Mouse (Mus musculus) layer of hippocampus, adult 8-10 months (tissue): Measurements from ENCODE around the gene Tmem140. TPM values are rescaled to one million over a fixed set of nuclear protein-coding genes. Genes with fewer than 3 reads are reported as not detected.

Source experiments
- DNase-seq, 2 experiments: peaks; one replicate each; pipeline ENCODE4 v3.0.0; 2022; ENCODE audit warnings: low spot score in 2 of 2
- total RNA-seq, 4 experiments: library from RNA; stranded (reverse); gene quantifications; 2 replicates each; pipeline ENCODE4 v1.2.4; 2022

The Tmem140 gene
- total RNA-seq = 1 to 10 TPM; 4.3 to 5.9 (median 5.0) TPM

DNA sequence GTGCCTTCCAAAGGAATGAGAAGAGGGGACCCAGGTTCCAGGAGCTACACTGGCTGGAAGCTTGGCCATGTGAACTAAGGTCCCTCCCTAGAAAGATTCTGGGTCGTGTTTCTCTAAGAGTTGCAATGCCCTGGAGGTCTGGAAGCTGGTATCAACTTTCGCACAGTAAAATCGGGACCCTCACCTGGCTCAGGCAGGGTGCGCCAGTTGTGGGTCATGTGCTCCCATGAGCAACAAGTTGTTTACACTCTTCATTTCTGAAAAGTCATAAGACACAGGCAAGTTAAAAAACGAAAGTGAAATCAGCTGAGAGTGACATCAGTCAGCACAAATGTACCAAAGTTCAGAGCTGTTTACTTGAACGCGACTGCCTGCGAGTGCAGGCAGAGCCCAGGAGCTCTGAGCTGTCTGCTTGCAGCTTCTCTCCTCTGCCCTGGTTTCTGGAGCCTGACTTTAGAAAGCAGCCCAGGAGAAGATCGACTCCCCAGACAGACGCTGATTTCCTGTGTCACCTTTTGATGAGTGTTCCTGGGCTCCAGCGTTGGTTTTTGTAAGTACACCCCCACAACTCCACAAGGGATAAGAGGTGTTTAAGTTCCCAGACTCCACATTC is at the start of gene Tmem140:
Gene Tmem140 (plus strand): TSS at position 356 of the 613 bp plus-strand sequence.
- no peak for DNase-seq

DNA sequence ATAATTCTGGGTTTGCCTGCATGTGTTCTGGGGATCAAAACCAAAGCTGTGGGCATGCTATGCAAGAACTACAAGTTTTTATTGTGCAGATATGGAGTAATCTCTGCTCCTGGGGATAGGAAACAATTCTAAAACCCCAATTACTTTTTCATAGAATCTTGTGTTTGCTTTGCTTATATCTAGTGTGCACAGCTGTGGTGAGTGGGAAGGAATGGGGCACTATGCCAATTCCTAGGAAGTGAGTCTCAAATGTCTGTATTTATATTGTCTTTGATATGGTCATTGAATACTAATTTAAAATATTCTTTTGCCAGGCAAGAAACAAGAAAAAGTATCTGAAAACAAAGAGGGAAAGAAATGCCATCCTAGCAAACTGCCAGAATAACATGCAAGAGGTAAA is 38.5 kb upstream of the Tmem140 start:
- DNase-seq = peak in 1 of 2 experiments; percentile 14

DNA sequence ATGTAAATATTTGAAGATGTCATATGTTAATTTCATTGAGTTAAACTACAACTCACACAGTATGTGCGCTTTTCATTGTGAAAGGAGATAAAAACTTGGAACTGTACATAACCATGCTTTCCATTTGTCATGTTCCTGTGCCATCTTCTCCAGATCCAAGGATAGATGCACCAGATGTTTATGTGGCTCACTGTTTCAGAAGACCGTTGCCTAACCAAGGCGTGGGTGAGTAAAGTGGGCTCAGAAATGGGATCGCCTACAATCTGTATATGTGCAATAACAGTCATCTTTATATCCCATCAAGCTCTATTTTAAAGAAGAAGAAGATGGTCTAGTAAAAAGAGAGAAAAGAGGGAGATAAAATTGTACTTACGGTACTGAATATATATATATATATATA is 30.6 kb upstream of the Tmem140 start:
- no peak for DNase-seq

DNA sequence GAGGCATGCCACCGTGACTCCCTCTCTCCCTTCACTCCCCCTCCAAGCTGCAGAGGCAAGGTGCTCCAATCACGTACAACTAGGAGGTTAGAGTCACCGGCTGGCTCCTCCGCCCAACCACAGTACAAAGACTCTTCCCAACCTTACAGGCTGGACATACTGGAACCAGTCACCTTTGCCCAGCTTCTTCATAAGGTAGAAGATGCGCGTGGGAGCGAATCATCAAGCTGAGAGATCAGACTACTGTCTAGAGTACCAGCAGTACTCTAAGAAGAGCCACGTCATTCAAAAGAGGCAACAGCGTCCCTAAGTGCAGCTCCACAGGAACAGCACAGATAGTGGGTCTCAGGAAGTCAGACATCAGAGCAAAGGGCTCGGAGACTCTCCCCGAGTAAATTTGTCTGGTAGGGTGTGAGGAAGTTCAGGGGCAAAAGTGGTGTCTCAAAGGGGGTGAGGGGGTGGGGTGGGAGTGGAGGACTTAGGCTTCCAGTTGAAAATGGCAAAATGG is 1.3 kb upstream of the Tmem140 start:
- DNase-seq = no peak

DNA sequence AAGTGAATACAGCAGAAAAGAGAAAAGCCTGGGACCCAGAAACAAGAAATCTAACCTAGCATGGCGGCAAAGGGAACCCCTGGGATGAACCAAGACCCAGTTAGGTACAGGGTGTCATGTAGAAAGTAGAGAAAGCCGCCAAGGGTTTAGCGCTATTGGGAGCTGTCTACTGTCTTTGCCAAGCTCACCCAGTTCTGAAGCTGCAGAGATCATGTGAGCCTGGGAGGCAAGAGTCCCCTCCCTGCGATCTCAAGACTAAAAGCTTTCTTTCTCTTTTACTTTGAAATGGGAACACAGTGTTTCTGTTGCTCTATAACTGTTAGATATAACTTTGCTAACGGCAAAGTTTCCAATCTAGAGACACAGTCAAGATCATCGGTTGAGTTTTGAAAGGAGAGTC is 565 bp upstream of the Tmem140 start:
- no peak for DNase-seq

DNA sequence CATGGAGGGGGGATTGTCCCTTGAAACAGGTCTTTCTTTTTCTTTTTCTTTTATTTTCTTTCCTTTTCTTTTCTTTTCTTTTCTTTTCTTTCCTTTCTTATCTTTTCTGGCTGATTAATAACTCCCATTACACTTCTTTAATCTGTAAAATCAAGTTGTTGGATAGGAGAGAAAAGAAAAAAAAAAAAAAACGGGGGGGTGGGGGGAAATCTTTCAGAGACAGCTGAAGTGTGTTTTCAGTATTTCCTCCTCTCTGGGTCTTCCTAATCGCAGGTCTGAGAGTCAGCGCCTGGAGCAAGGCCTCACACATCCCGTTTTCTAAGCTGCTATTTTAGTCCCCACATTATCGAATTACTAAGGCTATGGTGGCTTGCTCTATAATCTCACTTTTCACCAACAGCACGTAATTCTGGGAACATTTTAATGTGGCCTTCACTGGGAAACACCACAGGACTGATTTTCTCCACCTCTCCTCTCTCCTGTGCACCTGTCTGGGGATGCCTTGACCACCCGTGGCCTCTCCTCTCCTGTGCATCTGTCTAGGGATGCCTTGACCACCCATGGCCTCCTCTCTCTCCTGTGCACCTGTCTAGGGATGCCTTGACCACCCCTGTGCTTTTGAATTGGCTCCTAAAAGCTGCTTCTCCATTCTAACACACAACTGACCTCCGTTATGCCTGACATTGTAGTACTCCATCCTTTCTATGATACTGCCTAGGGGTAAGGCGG is 1.0 kb downstream of the Tmem140 start:
- DNase-seq = no peak

DNA sequence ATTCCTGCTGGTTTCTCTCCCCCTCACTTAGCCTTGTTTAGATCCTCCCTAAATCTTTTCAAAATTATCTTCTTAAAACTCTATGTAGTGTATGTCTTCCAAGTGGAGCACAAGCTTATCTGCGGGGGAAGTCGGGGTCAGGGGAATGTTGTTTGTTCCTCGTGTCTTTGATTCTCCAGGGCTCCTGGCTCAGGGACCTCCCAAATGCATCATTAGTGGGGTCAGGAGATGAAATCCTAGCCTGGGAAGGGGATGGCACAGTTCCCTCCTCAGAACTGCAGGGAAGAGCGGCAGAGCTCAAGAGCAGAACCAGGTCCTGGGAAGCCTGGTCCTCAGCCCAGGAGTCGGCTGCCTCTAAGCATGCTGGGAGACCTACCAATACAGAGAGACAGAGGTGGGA is 2.3 kb downstream of the Tmem140 start:
- DNase-seq = no peak

DNA sequence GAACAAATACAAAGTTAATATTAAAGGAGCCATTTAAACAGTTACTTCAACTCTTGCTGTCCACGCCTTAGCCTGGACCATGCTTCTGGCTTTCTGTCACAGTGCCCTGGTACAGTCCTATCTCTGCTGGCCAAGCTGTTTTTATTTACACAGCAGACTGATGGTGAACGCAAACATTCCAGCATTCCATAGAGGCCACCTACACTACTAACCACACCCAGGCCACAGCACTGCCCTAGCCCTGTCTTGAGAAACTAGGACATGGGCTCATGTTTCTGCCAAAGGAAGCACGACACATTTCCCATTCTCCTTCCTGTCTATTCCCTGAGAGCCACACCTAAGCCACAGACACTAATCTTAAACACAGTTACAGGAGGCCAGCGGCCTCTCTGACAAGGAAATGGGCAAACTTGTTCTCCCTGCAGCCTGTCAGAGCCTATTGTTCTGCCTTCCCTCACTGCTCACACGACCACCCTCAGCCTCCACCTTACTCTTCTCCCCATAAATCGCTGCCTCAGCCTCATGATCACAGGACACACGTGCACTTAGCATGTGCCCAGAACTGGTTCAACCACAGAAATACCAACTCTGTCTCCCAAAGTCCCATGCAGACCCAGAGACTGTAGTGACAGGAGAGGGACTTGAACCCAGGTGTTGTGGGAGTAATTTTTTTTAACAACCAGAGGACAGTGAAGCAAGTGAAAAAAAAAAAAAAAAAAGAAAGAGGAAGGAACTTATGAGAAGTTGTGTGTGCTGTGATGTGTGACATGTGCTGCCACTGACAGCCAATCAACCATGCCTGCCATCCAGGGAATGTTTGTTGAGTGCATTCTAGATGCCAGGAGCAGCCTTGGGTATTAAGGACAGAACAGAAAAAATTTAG is 3.0 kb downstream of the Tmem140 start:
- no peak for DNase-seq

DNA sequence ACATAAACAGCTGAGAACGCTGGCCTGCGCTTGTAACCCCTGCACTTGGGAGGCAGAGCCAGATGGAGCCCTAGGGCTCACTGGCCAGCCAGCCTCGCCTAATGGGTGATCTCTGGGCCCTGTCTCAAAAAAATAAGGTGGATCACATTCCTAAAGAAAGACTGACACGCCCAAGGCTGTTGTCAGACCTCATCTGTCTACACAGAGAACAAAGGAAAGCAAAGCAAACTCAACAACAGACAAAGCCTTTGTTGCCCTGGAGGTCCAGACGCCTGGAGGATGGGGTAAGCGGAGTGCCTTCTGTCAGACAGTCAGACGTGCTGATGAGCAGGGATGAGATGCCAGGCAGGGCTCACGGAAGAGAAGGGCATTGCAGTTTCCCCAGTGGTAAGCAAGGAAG is 3.8 kb downstream of the Tmem140 start:
- DNase-seq = no peak

DNA sequence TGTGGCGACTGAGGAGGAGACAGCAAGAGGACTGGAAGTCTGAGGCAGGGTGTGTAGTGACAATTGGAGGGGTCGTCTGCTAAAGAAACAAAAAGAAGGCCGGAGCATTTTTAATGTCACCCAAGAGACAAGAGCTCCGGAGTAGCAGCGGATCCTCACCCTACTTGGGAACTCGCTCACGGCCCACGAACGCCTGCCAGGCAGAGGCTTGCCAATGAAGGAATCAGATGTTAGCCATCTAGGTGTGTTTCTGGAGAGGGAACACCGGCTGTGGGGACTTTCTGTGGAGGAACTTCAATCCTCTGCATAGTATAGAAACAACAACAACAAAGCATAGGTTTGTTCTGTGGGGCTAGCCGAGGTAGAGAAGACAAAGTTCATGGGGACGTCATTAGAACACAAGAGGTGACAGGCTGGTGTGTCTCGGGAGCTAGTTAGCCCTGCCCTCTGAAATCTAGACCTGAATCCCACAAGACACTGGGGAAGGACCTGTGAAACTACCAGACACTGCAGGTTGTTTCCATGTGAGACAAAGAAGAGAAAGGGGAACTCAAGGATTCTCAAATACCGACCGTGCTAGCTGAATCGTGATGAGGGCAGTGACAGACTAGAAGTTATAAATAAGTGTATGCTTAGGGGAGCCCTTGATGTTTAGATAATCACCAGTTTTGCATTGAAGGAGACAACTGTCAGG is 4.5 kb downstream of the Tmem140 start:
- DNase-seq = no peak

DNA sequence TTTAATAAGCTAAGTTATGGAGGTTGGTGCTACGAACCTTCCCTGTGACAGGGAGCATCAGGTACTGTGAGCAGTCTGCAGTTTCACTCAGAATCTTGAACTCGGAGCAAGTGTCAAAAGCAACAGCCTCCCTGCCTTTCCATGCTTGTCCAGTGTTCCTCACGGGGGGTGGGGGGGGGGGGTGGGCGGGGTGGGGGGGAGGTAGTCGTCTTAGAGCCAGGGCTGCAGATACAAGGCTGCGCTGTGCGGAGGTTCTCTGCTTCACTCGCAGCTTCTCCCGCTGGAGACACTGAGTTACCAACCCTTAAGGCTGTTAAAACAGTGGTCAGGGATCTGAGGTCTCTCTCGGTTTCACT is 5.0 kb downstream of the Tmem140 start:
- DNase-seq = no peak

DNA sequence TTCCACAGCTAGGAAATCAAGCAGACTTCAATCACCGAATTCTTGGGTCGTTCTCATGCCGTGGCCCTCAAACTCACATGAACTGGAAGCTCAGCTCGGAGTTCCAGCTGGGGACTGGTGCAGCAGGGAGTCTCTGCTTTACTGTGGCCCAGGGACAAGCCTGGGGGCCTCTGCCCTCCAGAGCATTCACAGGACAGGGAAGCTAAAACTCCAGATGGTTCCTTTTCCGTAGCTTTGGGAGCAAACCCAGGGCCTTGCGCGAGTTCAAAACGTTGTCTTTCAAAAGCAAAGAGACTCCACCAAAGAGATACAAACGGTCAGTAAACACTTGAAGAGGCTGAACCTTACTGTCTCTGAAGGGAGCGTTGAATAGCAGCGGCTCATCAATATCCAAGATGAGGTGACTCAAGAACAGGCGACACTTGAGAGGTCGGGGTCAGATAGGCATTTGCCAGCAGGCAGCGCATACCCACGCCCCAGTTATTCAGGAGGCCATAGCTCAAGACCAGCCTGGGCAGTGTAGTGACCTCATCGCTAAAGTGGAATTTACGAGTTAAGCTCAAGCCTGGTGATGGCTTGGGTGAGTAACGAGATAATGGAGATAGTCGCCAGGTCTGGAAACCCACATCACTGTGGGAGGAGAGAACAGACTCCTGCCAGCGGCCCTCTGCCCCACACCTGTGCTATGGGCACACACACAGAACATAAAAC is 5.7 kb downstream of the Tmem140 start:
- no peak for DNase-seq

DNA sequence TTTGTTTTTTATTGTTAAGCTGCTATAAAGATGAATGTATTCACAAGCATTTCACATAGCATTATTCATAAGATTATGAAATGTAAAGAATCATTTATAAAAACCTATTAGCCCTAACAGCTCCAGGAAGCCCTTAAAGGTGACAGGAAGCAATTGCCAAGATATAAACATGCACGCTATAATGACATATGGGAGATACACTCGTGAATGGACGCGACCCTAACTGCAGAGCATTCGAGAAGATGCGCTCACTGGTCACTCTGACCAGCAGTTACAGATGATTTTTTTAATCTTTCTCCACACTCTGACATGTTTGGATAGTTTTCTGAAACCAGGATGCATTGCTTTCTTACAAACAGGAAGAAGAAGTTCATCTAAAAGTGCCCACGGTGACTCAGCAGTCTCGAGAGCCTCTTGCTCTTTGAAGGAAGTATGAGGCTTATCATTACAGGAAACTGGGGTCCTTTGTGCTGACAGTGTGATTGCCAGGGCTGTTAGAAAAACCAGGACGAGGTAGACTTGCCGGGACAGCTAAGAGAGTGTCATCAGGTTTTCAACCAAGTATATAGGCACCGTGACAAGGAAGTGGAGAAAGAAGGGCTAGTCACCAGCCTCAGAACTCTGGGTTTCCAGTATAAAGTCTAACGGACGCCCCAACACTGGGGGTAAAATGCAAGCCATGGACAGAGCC is 6.4 kb downstream of the Tmem140 start:
- DNase-seq = no peak

DNA sequence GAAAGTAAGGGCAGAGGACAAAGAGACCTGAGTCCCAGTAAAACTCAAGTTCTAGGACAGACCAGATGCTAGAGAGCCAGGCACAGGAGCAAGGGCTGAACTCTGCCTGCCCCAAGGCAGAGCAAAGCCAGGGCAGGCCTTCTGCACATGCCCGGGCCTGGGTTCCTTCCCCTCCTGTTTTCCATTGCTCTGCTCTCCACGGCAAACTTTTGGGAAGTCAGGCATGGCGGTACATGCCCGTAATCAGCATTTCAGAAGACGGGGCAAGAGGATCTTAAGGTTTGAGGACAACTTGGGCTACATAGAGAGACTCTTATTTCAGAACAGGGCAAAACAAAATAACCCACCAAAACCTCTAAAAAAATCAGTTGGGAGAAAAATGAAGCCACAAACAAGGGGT is 7.2 kb downstream of the Tmem140 start:
- no peak for DNase-seq

DNA sequence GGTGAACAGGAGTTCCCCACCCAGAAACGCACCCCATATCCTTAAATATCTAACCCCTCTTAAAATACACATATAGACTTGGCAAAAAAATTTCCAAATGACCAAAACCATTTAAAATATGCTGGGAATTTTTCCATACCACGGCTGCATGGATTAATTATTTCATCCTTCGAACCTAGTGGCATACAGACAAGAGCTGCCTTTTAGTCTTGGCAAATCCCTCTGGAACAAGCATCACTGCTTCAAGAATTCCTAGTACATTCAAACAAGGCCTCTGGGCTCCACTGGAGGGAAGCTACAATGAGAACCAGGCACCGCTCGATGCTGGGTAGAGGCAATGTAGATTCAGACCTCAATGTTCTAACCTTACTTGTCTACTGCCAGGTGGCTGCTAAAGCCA is 7.8 kb downstream of the Tmem140 start:
- no peak for DNase-seq

DNA sequence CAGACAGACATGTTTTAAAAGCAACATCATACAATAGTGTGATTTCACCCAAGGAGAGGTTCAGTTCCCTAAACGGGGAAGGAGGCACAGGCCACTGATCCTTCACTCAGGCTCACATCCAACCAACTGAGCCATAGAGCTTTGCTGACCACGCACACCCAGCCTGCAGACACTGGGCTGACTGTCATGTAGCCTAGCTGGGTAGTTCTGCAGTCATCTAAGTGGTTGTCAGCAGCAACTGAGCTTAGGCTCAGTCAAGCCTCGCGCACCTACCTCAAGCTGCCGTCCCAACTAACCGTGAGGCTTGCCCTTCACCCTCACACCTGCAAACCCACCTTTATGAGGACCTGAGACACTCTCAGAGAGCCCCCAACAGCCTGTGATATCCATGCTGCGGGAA is 9.0 kb downstream of the Tmem140 start:
- no peak for DNase-seq

DNA sequence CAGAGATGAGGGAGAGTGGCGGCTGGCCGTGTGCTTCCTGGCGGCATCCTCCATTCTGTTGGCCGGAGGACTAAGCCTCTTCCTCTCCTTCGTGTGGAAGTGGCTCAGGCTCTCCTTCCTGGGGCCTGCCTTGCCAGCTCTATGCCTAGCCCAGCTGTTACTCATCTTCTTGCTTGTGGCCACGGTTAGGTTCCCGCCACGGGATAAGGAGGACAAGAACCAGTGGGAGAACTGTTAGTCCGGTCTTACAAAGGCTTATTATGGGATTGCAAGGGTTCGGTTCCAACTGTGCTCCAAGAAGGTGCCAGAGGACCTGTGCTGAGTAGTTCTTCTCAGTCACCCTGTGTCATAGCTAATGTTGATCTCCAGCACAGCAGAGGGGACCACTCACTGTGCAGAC is 9.9 kb downstream of the Tmem140 start:
- no peak for DNase-seq

DNA sequence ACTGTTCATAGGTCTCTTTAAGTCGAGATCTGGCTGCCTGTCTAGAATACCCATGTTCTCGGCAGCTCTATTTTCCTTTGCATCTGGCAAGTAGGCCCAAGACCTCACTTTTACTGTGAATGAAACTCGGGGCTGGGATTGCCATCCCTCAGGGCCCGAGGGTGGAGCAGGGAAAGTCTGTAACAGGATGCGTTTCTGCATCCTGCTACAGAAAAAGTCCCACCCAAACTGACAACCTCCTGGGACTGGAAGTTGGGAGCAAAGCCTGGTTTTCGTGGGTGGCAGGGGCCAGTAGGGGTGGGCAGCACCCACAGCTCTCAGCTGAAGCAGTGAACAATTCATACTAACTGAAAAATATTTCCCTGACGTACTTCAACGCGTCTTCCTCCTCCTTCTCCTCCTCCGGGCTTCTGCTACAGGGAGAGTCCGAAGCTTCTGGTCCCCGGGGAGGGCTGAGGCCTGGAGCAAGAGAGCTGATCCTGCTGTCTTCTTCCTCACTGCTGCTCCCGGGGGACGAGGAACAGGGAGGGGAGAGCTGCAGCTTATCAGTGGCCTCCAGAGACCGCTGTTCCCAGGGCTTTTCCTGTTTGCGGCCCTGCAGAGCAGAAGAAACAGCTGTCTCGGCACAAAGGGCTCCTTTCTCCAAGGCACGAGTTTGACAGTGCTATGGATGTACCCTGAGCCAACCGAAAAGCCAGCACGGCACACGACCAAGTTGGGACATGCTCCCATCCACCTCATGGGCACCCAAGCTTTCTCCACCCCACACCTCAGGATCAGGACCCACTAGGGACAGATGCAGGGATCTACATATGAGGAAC is 11.4 kb downstream of the Tmem140 start:
- no peak for DNase-seq

DNA sequence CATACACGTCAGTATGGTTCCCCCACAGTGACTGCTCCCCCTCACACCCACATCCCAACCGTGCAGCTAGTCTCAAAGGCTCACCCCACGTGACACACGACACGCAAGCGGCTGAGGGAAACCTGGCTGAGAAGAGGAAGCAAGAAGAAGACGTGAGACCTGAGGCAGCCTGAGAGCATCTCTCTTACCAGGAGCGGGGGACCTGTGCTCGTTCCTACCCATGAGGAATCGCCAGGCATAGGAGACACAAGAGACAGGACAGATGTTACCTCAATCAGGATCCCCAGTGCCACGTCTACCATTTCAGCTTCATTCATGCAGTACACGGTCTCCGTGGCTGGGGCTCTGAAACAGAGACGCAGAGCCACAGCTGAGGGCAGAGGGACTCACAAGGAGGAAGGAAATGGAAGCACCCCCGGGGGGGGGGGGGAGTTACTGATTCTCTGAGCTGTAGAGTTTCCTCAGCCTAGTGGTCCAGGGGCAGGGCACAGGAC is 12.4 kb downstream of the Tmem140 start:
- no peak for DNase-seq
